Mouse (Mus musculus) urinary bladder, adult 2 months (tissue): ENCODE results near the gene Asap2. TPM values are rescaled to one million over a fixed set of nuclear protein-coding genes. Genes with fewer than 3 reads are reported as not detected.

Experiments used
- DNase-seq: peaks from one replicate; pipeline ENCODE4 v3.0.0; 2022; ENCODE audit warnings: low spot score
- polyA plus RNA-seq: library from polyadenylated mRNA; depleted of rRNA; stranded (reverse); fragments of >200 nt; gene quantifications from 2 replicates; pipeline ENCODE4 v1.2.3, GENCODE M21; 2012

Gene Asap2
- polyA plus RNA-seq, 1 experiment = 28.0 TPM

- no peak for DNase-seq
Measured at GRCm38 (mm10) chr12:21133031-21133430, 142.8 kb downstream of the Asap2 start.

GRCm38 (mm10) chr12:21133972-21134859 is 144.0 kb downstream of the Asap2 start:
- DNase-seq = no peak

- DNase-seq = peak; percentile 22
Measured at GRCm38 (mm10) chr12:21135651-21136461, 145.6 kb downstream of the Asap2 start.

DNA sequence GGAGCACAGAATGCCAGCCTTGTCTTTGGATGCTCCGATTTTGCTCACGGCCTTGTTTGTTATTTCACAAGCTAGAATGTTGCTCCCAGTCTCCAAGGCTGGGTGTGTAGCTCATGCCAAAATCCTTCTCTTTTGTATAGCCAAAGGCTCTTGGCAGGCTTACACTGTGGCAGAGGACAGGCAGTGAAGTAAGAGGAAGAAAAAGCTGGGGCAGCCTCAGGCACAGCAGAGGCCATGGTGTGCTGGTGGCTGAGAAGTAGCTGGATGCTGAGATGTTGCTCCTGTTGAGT is 146.1 kb downstream of the Asap2 start:
- DNase-seq = no peak

GRCm38 (mm10) chr12:21139560-21139959 is 149.3 kb downstream of the Asap2 start:
- DNase-seq = no peak

GRCm38 (mm10) chr12:21140153-21140552 is 149.9 kb downstream of the Asap2 start:
- no peak for DNase-seq

DNA sequence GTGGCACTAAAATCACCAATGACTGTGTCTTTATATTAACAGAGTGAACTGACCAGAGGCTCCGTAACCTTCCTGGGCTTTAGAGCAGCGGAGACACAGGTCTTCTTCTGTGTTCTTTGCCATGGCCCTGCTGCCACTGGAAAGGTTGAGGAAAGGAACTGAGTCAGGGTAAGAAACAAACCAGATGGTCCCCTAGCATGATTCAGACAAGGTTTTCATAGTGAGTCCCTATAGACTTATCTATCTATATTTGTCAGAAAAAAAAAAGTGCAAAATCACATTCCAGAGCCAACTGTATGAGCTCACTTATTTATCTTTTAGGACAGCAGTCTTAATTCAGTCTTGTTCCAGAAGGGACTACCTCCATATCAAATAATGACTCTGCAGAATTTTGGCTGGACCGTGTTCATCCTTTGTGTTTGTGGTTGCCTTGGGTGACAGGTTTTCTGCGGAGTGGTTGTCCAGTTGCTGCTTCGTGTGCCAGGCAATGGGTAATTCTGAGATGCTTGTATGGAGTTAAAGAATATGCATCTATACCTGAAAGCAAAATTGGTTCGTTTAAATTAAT is 150.6 kb downstream of the Asap2 start:
- DNase-seq = no peak

- DNase-seq = no peak
Measured at GRCm38 (mm10) chr12:21141691-21142300, 151.5 kb downstream of the Asap2 start.

DNA sequence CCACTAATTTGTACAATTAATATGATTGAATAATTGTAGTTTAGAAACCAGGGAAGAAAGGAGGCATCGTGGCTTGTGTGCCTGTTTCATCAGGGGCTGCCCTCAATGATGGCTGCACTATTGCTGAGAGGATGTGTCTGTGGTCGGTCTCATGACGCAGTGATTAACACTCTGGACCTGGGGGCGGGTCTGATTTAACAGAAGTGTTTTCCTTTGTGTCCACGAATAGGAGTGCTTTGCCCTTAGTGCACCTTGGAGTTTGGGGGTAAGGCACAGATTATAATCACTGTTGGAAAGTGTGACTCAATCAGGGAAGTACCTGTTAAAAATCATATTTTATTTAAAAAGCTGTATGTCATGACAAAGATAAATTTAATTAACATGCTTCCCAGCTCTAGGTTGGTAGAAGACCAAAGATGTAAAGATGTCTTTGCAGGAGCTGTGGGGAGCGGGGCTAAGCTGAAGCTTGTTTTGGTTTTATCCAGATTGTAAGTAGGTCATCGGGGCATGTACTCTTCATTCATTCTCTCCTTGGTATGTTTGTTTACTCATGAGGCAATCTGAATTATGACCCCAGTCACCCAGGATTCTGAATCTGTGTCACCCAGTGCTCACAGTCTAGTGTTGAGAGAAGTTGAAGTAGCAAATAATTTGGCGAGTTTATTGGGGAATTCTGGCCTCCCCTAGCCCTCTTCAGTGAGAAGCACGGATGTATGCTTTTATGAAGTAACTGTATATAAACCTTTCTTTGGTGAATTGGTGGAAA is 152.4 kb downstream of the Asap2 start:
- no peak for DNase-seq

GRCm38 (mm10) chr12:21144602-21145001 is 154.3 kb downstream of the Asap2 start:
- no peak for DNase-seq

GRCm38 (mm10) chr12:21145050-21145449 is 154.8 kb downstream of the Asap2 start:
- no peak for DNase-seq

DNA sequence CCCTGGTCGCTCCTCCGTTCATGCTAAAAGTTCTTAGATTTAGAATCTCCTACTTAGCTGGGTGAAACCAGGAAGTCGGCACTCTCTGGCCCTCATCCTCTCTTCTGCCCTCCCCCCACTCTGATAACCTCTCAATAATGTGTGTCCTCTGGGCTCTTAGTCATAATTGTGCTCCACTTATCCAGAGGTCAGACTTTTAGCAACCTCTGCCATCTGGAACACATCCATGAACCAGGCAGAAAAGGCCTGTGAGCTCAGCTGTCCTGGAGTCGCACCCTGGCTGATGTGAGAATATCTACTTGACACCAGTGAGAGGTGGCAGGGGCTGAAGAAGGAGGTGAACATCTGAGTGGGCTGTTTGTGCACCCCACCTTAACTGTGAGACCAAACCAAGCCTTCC is 156.6 kb downstream of the Asap2 start:
- DNase-seq = no peak

DNA sequence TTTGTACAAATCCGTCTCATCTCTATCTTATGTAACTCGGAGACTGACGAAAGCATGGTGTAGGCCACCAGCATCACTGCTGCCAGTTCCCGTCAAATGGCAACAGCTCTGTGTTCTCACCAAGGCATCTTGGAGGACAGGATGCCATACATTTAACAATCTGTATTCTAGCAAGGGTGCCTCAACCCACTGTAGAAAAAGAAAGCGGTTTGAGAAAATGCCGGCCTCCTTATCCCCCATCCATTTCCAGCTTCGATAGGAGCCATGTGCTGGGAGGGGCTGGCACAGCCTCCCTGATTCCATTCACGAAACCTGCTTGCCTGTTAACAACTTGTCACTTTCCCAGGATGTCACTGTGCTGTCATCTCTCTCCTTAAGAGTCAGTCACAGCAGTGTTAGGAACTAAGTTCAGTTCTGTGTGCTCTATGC is 163.0 kb downstream of the Asap2 start:
- DNase-seq = no peak

- DNase-seq = no peak
Measured at GRCm38 (mm10) chr12:21155062-21155461, 164.8 kb downstream of the Asap2 start.

DNA sequence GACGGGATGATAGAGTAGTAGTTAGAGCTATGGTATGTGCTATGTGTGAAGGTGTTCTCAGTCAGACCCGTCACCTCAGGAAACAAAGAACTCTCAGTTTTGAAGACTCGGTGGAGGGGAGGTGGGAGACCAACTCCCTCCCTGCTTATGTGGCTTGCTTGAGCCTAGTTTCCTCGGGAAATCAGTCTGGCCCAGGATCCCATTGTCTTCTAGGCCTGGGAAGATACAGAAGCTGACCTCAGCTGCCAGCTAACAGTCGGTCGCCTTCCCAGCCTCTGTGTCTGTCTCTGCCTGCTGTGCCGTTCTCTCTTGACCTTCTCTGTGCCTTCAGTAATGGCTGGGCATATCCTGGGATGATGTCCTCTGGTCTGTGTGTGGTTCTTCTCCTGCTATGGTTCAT is 169.0 kb downstream of the Asap2 start:
- no peak for DNase-seq

DNA sequence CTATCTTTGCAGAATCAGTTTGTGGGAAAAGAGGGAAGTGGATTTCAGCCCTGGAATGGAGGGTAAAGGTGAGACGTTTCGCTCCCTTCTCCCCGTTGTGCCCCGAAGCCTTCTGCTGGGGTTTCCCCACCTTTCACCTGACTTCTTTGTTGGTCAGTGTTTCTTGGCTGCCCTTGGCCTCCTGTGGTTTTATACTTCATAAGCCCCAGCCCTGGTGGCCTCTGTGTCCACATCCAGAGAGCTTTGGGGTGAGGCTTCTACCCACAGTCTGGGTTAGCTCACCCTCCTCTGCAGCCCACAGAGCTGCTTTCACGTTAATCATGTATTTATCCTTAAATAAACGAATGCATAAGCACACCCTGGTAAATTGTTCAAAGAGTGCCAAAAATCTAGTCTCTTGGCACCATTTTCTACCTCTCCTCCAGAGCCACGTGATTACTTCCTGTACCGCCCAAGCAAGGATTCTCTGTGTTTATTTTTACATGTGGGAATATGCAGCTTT is 170.1 kb downstream of the Asap2 start:
- DNase-seq = no peak

GRCm38 (mm10) chr12:21161841-21162240 is 171.6 kb downstream of the Asap2 start:
- no peak for DNase-seq

- no peak for DNase-seq
Measured at GRCm38 (mm10) chr12:21163706-21164105, 173.4 kb downstream of the Asap2 start.

DNA sequence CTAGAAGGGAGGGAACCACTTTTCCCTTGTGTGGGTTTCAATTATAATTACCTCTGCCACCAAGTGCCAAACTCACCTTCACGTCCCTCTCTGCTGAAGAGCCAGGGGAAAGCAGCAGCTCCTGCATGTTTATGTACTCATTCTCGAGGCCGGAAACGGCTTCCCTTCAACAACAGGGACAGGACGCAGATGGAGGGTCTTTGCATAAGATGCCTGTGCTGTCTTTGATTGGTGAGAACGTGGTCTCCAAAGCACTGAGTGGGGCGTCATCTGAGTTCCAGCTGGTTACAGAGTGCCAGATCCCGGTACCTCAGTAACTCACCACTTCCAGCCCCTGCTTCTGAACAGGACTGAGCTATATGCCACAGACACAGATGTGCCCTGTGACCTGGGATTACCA is 174.0 kb downstream of the Asap2 start:
- DNase-seq = no peak

- DNase-seq = no peak
Measured at GRCm38 (mm10) chr12:21165157-21165556, 174.9 kb downstream of the Asap2 start.

- DNase-seq = no peak
Measured at GRCm38 (mm10) chr12:21165891-21166342, 175.7 kb downstream of the Asap2 start.
